Mouse (Mus musculus) lung, postnatal 0 days (tissue): ENCODE data around the gene Ipo8.

Experiments
- CTCF ChIP-seq: IDR thresholded peaks from 2 replicates; pipeline ENCODE4 v1.5.1; 2016; ENCODE audit warnings: antibody characterized with exemption, mild to moderate bottlenecking
- EP300 ChIP-seq: IDR thresholded peaks from 2 replicates; pipeline ENCODE4 v1.6.1; 2016; ENCODE audit warnings: antibody characterized with exemption, mild to moderate bottlenecking, control low read depth

- no peak for TF ChIP-seq CTCF
- no peak for TF ChIP-seq EP300
These were observed 64.0 kb downstream of the Ipo8 start for GRCm38 (mm10) chr6:148767228-148767627.
